Mouse (Mus musculus) neutrophil, adult 65 days (primary cell): ENCODE data around the gene Zfp143. TPM values are rescaled to one million over a fixed set of nuclear protein-coding genes. Genes with fewer than 3 reads are reported as not detected.

ENCODE experiments used
- total RNA-seq: library from RNA; stranded (reverse); gene quantifications from 2 replicates; pipeline ENCODE4 v1.2.4, GENCODE M21; 2023

The Zfp143 gene
- total RNA-seq, result 17.4 and 19.1 TPM in 2 replicates

DNA sequence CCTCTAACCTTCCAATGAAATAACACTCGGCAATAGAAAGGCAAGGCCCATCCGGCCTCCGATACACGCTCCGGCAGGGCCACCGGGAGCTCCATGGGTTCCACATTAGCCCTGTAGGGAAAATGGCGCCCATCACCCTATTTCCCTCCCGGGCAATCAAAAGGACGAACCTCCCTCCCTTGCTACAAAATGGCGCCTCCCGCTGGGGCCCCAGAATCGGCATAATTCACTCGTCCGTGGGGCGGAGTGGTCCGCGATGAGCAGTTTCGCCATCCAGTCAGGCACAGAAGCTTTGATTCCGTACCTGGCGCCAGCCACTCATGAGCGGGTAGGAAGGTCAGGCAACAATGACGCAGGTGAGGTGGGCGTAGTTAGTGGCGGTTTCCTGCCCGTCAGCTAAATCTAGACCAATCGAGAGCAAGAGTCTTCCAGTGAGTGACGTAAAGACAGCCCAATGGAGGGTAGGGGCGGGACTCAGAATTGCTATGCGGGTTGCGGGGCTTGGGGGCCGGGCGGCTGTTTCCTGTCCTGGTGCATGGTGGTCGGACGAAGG lies at the start of gene Zfp143:
Gene Zfp143, plus strand, starts transcription at position 19 of the 553 bp plus-strand sequence.

DNA sequence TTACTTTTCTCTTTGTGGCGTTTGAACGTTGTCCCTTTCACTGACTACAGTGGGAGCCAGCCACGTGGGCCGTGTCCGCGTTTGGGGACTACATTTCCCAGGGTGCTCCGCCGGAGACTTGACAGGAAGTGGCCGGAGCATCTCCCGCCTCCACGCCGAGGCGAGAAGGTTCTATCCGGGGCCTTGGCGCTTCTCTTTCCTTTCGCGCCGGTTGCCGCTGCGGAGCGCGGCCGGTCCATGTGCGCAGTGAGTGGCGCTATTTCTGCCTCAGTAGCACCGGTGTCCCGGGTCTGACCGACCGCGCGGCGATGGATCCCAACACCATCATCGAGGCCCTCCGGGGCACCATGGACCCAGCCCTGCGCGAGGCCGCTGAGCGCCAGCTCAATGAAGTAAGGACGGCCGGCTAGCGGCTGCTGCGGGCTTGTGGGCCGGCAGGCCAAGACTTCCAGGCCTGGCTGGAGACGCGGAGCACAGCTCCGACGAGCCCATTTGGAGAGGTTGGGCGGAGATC lies 42.8 kb upstream of the Zfp143 start, which contains the start of gene Ipo7:
Gene Ipo7, plus strand, starts transcription at position 158 of the 514 bp plus-strand sequence.

DNA sequence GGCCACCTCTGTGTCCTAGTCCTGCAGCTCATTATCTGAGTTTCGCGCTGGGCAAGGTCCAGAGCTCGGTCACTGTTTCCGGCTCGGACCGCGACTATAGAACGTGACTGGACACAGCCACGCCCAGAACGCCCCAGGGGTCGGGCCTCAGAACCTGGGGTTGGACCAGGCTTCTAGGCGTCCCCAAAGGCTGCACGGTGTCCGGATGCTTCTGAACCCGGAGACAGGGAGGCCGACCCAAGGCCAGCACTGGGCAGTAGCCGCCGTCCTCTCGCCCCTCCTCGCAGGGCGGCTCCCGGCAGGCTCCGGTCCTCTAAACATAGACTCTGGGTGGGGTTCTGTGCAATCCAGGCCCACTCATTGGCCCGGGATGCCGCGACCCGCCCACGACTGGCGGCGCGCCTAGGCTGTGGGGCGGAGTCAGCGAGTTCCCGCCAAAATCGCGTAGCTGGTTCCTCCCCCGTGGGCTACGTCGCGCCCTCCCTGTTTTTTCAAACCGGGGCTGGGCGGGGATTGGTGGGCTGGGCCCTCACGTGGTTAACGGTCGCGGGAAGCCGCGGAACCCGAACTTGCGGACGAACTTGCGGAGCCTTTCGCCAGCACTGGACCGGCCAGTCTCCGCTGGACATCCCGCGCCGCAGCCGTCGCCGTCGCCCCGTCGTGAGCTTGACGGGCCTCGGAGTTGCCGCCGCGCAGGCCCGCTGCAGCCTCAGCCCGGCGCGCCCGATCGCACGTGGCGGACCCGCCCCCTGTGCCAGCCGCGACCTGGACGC lies 60.7 kb downstream of the Zfp143 start, which contains the start of gene Wee1:
Gene Wee1, plus strand, starts transcription at position 531 of the 773 bp plus-strand sequence.

Other genes with a start within 250 kb of the Zfp143 start
- not detected in 2 replicates for gene Scube2, start 195.5 kb upstream of the Zfp143 start, total RNA-seq
- gene Dennd5a, start 100.7 kb upstream of the Zfp143 start, total RNA-seq, result 261 and 343 TPM in 2 replicates
- gene Tmem41b, start 74.3 kb upstream of the Zfp143 start, total RNA-seq, result 71.6 and 104 TPM in 2 replicates
- gene Ipo7, start 42.9 kb upstream of the Zfp143 start, total RNA-seq, result 42.1 and 56.8 TPM in 2 replicates
- 12.4 and 16.9 TPM in 2 replicates for gene Wee1, start 60.8 kb downstream of the Zfp143 start, total RNA-seq
- 18.7 and 23.3 TPM in 2 replicates for gene Swap70, start 160.5 kb downstream of the Zfp143 start, total RNA-seq